Mouse (Mus musculus) intestine, embryonic 16.5 days (tissue): ENCODE measurements around the gene Syt17. TPM values are rescaled to one million over a fixed set of nuclear protein-coding genes. Genes with fewer than 3 reads are reported as not detected.

ENCODE experiments used
- ATAC-seq: fragments of 200-750 bp; cut with Nextera tagmentation; 2 replicates; pipeline ENCODE4 v1.8.0; 2017; ENCODE audit warnings: moderate TSS enrichment, moderate library complexity
- H3K27ac ChIP-seq: fragments of 300-500 bp; sonication (generic); 2 replicates; pipeline ENCODE4 v1.5.1; 2014; ENCODE audit warnings: mild to moderate bottlenecking, low read length
- H3K27me3 ChIP-seq: fragments of 300-500 bp; sonication (generic); replicated peaks from 2 replicates; pipeline ENCODE4 v1.6.1; 2014; ENCODE audit warnings: low read length, control low read depth, mixed read lengths; ENCODE audit not compliant: control insufficient read depth, insufficient read depth
- H3K36me3 ChIP-seq: fragments of 300-500 bp; sonication (generic); 2 replicates; pipeline ENCODE4 v1.6.1; 2014; ENCODE audit warnings: low read length, control low read depth; ENCODE audit not compliant: control insufficient read depth, insufficient read depth
- H3K4me1 ChIP-seq: fragments of 300-500 bp; sonication (generic); 2 replicates; pipeline ENCODE4 v1.6.1; 2014; ENCODE audit warnings: low read length, control low read depth, mixed read lengths; ENCODE audit not compliant: control insufficient read depth, insufficient read depth
- H3K4me2 ChIP-seq: fragments of 300-500 bp; sonication (generic); 2 replicates; pipeline ENCODE4 v1.6.1; 2014; ENCODE audit warnings: low read depth, low read length, control low read depth
- H3K4me3 ChIP-seq: fragments of 300-500 bp; sonication (generic); 2 replicates; pipeline ENCODE4 v1.5.1; 2014; ENCODE audit warnings: mild to moderate bottlenecking, low read length
- H3K9ac ChIP-seq: fragments of 300-500 bp; sonication (generic); 2 replicates; pipeline ENCODE4 v1.6.1; 2014; ENCODE audit warnings: low read depth, low read length
- H3K9me3 ChIP-seq: fragments of 300-500 bp; sonication (generic); 2 replicates; pipeline ENCODE4 v1.6.1; 2016; ENCODE audit warnings: low read length, control low read depth; ENCODE audit not compliant: control insufficient read depth
- WGBS: fragments of 180-500 bp; shearing (Covaris S2); extraction: QIAGEN DNeasy Blood & Tissue Kit; methylation state at CpG from one replicate; pipeline ENCODE4 v1.1.7; 2014; 5-methylcytosine and 5-hydroxymethylcytosine counted together
- polyA plus RNA-seq: library from polyadenylated mRNA; unstranded; fragments of >200 nt; fragmentation: Nextera tagmentation; extraction: Ambion mirVana; gene quantifications from 2 replicates; pipeline ENCODE4 v1.2.1, GENCODE M21; 2015

Gene Syt17
- polyA plus RNA-seq, 1 experiment from 2014 or later = 5.1 TPM

DNA sequence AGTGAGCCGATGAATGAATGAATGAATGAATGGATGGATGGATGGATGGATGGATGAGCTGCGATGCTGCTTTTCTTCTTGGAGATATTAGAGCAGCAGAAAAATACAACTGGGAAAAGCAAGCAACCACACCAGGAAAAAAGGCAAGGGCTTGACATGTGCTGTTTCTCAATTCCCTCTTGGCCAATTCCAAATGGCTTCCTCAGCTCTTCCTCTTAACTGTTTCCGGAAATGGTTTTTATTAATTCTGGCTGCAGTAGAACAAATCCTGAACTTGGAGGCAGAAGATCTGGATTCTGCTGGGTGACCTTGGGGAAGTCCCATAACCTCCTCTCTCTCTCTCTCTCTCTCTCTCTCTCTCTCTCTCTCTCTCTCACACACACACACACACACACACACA, 20.0 kb upstream of the Syt17 start:
- no peak for ATAC-seq

DNA sequence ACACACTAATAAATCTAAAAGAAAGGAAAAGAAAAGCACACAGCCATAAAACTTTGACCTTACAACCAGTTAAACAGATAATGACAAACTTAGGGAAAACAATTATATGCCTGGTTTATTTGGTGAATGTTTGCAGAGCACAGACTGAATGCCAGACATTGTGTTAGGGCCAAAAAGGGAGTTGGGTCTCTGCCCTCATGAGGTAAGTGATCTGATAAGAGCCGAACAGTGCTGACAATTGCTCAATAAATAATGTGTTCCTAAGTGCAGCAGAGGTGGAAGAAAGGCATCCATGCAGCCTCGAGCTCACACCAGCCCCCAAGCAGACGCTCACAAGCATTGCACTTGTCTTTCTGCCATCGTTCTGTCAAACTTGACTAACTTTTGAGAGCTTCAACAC, 16.4 kb upstream of the Syt17 start:
- Histone ChIP-seq H3K4me1 (peaks cover 9% of the 10 kb centered on the region), H3K36me3 (no peaks in the 10 kb centered on the region), H3K4me3 (no peak overlapping the region), H3K4me2 (no peak overlapping the region), H3K27me3 (no peaks in the 10 kb centered on the region), H3K9me3 (no peaks in the 10 kb centered on the region), H3K9ac (no peak overlapping the region), H3K27ac (no peak overlapping the region)
- WGBS = 25% methylated on average over 4 of the region's 4 CpGs
- peak; percentile 28; the same call in 1 of the 2 replicates for ATAC-seq

More for the DNA sequence above, 20.0 kb upstream of the Syt17 start:
- no peaks in the 10 kb centered on the region for H3K27me3 ChIP-seq
- no peak overlapping the region for H3K27ac ChIP-seq
- no peak overlapping the region for H3K4me2 ChIP-seq
- H3K4me1 ChIP-seq = peaks cover 9% of the 10 kb centered on the region; the same call in 1 of the 2 replicates
- no peak overlapping the region for H3K9ac ChIP-seq
- no peaks in the 10 kb centered on the region for H3K9me3 ChIP-seq
- H3K36me3 ChIP-seq = no peaks in the 10 kb centered on the region
- no peak overlapping the region for H3K4me3 ChIP-seq
- 81% methylated on average over 3 of the region's 3 CpGs for WGBS

DNA sequence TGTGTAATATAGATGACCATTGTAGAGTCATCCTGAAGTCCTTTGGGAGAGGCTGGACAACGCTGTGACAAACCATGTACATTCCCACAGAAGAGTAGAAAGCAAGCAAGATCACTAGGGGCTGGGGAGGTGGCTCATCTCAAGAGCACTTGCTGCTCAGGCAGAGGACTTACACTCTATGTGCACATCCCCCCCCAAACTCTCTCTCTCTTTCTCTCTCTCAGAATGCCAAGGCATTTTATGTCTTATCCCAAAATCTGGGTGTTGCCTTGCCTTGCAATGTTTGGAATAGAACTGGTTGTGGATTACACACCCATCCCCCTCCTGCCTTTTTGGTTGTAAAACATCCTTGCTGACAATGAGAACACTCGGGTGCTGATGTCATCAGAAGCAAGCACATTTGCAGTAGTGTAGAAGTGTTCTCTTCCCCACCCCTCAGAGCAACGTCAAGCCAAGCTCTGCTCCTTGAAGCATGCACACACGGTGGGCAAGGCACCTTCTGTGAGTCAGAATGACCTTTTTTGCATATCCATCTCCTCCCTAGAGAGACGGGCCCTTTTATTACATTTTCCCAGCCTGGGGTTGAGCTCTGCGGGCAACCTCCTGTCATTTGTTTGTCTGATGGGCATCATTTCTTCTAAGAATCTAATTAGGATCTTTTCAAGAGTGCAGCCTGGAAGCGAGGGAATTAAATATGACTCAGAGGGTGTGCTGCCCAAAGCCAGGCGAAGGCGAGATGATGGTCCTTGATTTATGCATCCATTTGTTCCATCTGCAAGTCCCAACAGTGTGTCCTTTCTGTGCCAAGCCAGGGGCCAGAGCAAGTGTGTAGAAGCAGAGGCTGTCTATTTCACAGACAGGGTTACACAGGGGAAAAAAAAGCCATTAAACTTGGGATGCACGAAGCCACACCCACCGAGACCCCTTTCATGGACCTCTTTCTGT, 15.1 kb upstream of the Syt17 start:
- ATAC-seq = peak; percentile 40; the same call in 1 of the 2 replicates
- Histone ChIP-seq H3K27ac (no peak overlapping the region), H3K4me3 (no peak overlapping the region), H3K4me1 (peaks cover 9% of the 10 kb centered on the region), H3K9ac (no peak overlapping the region), H3K27me3 (no peaks in the 10 kb centered on the region), H3K4me2 (no peak overlapping the region), H3K9me3 (no peaks in the 10 kb centered on the region), H3K36me3 (no peaks in the 10 kb centered on the region)
- WGBS = 38% methylated on average over 11 of the region's 11 CpGs

DNA sequence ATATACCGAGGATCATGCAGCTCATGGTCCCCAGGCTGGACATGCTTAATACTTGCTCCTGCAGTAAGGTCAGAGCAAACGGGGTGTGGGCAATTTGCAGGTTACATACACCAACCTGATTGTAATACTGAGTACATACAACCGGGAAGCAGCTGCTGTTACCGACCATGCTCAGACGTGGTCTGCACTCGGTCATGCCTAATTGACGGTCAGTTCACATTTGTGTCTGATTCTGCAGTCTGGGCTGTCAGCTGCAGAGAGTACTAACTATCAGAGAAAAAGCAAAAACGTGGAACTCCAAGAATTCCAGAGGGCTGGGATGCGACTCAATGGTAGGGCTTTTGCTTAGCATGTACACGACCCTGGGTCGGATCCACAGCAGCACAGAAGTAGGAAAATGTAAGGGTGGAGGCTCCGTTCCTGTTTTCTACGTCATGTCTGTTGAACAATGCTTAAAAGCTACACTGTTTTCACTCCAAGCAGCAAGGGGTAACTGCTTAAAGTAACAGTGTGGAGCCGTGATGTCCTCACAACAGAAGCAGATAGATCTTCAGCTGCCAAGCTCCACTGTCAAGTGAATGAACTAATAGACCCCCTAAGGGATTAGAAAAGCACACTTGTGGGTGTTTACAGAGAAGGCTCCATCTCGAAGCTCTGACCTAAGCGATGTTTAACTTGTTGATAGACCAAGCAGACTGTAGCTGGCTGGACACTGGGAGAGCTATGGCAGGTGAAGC, 13.5 kb upstream of the Syt17 start:
- Histone ChIP-seq H3K9ac (no peak overlapping the region), H3K4me3 (no peak overlapping the region), H3K4me2 (no peak overlapping the region), H3K36me3 (no peaks in the 10 kb centered on the region), H3K27me3 (no peaks in the 10 kb centered on the region), H3K9me3 (no peaks in the 10 kb centered on the region), H3K27ac (no peak overlapping the region), H3K4me1 (peaks cover 9% of the 10 kb centered on the region)
- ATAC-seq = 0 out of 2 replicates have a peak, but pooled peaks have one; percentile 5
- 28% methylated on average over 16 of the region's 16 CpGs for WGBS

DNA sequence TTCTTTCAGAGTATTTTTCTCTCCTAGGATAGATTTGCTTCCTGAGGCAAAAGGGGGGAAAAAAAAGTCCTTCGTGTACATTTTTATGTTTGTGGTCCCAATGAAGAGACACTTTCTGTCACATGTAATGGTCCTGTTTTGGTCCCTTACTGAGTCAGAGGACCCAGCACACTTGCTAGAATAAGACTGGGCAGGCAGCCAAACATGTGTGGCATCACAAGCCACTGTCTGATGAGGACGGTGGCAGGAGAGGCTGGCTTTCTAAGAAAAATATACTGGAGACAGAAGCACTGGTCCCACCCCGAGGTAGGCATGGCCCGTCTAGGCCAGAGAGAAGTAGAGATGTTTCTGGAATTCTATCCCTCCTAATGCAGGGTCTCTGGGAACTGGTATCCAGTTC, 5.7 kb upstream of the Syt17 start:
- no peak for ATAC-seq
- Histone ChIP-seq H3K36me3 (no peaks in the 10 kb centered on the region), H3K27ac (no peak overlapping the region), H3K9ac (no peak overlapping the region), H3K4me2 (no peak overlapping the region), H3K27me3 (no peaks in the 10 kb centered on the region), H3K9me3 (no peaks in the 10 kb centered on the region), H3K4me1 (no peaks in the 10 kb centered on the region), H3K4me3 (no peak overlapping the region)
- 63% methylated on average over 4 of the region's 4 CpGs for WGBS

DNA sequence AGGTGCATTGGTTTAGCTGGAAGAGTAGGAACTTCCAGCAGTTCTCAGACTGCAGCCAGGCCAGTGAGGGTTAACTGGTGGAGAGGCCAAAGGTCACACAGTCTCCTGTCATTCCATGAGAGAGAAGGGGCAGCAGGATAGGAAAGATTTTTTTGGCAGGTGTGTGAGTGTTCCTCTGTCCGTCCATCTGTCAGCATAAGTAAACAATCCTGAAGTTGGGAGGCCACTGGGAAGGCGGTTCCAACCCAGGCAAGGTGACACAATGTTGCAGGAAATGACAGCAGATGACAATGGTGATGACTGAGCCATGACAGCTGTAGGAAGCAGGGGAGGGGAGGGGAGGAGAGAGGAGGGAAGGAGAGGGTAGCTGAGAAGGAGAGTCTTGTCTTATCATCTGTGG, 4.9 kb upstream of the Syt17 start:
- Histone ChIP-seq H3K9ac (no peak overlapping the region), H3K4me2 (no peak overlapping the region), H3K27ac (no peak overlapping the region), H3K27me3 (no peaks in the 10 kb centered on the region), H3K36me3 (no peaks in the 10 kb centered on the region), H3K4me3 (no peak overlapping the region), H3K4me1 (0 out of 2 replicates have a peak, but pooled peaks cover 4% of the 10 kb centered on the region), H3K9me3 (no peaks in the 10 kb centered on the region)
- no peak for ATAC-seq
- WGBS = 29% methylated on average over 2 of the region's 2 CpGs

DNA sequence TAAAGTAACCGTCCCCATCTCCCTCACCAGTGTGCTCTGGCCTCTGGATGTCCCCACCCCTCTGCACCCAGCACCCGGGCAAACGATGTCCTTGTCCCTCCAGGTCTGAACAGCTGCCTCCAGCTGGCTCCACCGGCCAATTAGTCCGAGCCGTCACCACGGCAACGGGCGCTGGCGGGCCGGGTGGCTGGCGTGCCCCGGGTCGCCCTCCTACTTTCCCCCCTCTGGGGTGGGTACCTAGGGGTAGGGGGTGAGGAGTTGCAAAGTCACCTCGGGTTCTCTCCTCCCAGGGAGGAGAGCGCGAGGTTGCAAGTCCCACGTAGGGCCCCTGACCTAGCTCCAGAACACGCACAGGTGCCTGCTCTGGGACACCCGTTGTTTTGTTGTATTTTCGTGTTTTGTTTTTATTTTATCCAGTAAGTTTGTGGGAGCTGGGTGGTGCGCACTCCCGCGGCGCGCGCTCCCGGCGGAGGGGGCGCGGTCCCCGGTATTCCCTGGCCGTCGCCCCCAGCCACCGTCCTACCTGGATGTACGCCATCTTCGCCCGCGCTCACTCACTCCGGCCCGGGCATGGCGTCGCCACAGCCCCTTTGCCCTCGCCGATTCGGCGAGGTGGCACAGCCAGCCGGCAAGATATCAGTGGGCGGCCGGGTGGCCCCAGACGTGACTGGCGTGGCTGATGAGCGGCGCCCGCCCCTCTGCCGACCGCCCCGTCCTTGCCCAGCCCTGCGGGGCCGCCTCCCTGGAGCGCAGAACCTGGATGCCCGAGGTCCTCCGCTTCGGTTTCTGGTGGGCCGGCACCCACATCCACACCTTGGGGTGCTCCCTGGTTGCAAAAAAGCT, 510 bp downstream of the Syt17 start:
- peak overlapping the region; percentile 68 for H3K9ac ChIP-seq
- H3K27me3 ChIP-seq = no peaks in the 10 kb centered on the region; the same call in 1 of the 2 replicates
- peak; percentile 52 for ATAC-seq
- H3K9me3 ChIP-seq = no peaks in the 10 kb centered on the region
- peak overlapping the region; percentile 70 for H3K4me3 ChIP-seq
- under 1% methylated on average over 65 of the region's 65 CpGs for WGBS
- peak overlapping the region; percentile 98 for H3K4me2 ChIP-seq
- no peak overlapping the region for H3K27ac ChIP-seq
- 0 out of 2 replicates have a peak, but pooled peaks cover 8% of the 10 kb centered on the region for H3K4me1 ChIP-seq
- no peaks in the 10 kb centered on the region for H3K36me3 ChIP-seq

DNA sequence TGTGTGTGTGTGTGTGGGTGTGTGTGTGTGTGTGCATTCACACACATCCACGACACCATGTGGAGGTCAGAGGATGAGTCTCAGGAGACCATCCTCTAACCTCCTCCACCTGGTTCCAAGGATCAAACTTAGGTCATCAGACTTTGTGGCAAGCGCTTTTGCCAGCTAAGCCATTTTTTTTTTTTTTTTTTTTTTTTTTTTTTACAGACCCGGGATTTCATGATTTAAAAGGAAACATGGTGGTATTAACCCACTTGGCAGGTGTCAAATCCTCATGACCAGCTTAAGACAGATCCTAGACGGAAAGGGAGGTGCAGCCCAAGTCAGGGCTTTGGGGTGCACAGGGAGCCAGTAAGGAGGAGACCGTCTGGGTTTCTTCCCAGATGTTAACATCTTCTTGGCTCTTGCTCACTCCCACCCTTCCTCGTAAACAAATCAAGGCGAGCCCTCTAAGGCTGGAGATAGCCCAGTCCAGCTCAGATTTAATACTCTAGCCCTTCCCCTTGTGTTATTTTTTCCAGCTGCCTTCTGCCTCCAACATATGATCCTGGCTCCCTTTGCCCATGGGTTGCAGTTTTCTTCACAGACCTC, 4.0 kb downstream of the Syt17 start:
- WGBS = 56% methylated on average over 7 of the region's 7 CpGs
- Histone ChIP-seq H3K27ac (no peak overlapping the region), H3K9ac (no peak overlapping the region), H3K4me3 (no peak overlapping the region), H3K4me2 (no peak overlapping the region), H3K9me3 (no peaks in the 10 kb centered on the region), H3K4me1 (0 out of 2 replicates have a peak, but pooled peaks cover 8% of the 10 kb centered on the region), H3K27me3 (no peaks in the 10 kb centered on the region; the same call in 1 of the 2 replicates), H3K36me3 (no peaks in the 10 kb centered on the region)
- no peak for ATAC-seq
